Mouse (Mus musculus) heart, embryonic 11.5 days (tissue): ENCODE results near the gene Bag5. TPM values are rescaled to one million over a fixed set of nuclear protein-coding genes. Genes with fewer than 3 reads are reported as not detected.

Experiments
- ATAC-seq: fragments of 200-750 bp; cut with Nextera tagmentation; replicated peaks from 2 replicates; pipeline ENCODE4 v1.8.0; 2017; ENCODE audit warnings: moderate library complexity; ENCODE audit not compliant: insufficient number of reproducible peaks, low FRiP score, low TSS enrichment
- H3K27ac ChIP-seq: fragments of 300-500 bp; sonication (generic); 2 replicates; pipeline ENCODE4 v1.5.1; 2014; ENCODE audit warnings: mild to moderate bottlenecking, low read depth, low read length
- H3K27me3 ChIP-seq: fragments of 300-500 bp; sonication (generic); 2 replicates; pipeline ENCODE4 v1.6.1; 2014; ENCODE audit warnings: mild to moderate bottlenecking, low read length, mixed read lengths; ENCODE audit not compliant: control insufficient read depth, insufficient read depth
- H3K36me3 ChIP-seq: fragments of 300-500 bp; sonication (generic); 2 replicates; pipeline ENCODE4 v1.6.1; 2014; ENCODE audit warnings: mild to moderate bottlenecking, low read length, moderate library complexity, mixed read lengths; ENCODE audit not compliant: control insufficient read depth, insufficient read depth
- H3K4me1 ChIP-seq: fragments of 300-500 bp; sonication (generic); 2 replicates; pipeline ENCODE4 v1.6.1; 2014; ENCODE audit warnings: low read length; ENCODE audit not compliant: control insufficient read depth, insufficient read depth
- H3K4me2 ChIP-seq: fragments of 300-500 bp; sonication (generic); 2 replicates; pipeline ENCODE4 v1.6.1; 2014; ENCODE audit warnings: mild to moderate bottlenecking, moderate library complexity
- H3K4me3 ChIP-seq: fragments of 300-500 bp; sonication (generic); 2 replicates; pipeline ENCODE4 v1.5.1; 2014; ENCODE audit warnings: low read depth, low read length
- H3K9ac ChIP-seq: fragments of 300-500 bp; sonication (generic); 2 replicates; pipeline ENCODE4 v1.6.1; 2014; ENCODE audit warnings: mild to moderate bottlenecking, low read depth, low read length, moderate library complexity
- H3K9me3 ChIP-seq: fragments of 300-500 bp; sonication (generic); replicated peaks from 2 replicates; pipeline ENCODE4 v1.6.1; 2016; ENCODE audit warnings: low read length; ENCODE audit not compliant: control insufficient read depth
- WGBS: fragments of 180-500 bp; shearing (Covaris S2); extraction: QIAGEN DNeasy Blood & Tissue Kit; methylation state at CpG from one replicate; pipeline ENCODE4 v1.1.7; 2014; ENCODE audit not compliant: insufficient replicate concordance; 5-methylcytosine and 5-hydroxymethylcytosine counted together
- polyA plus RNA-seq: library from polyadenylated mRNA; unstranded; fragments of >200 nt; fragmentation: Nextera tagmentation; extraction: Ambion mirVana; gene quantifications from 2 replicates; pipeline ENCODE4 v1.2.1, GENCODE M21; 2014

The Bag5 gene
- polyA plus RNA-seq: 41.8 and 42.8 TPM in 2 replicates

- Histone ChIP-seq H3K4me2 (peak within 1 kb of the TSS; percentile 80), H3K9me3 (no peaks in the 10 kb centered on the region), H3K27me3 (no peaks in the 10 kb centered on the region), H3K4me1 (peaks cover 13% of the 10 kb centered on the region; the same call in 1 of the 2 replicates), H3K4me3 (peak within 1 kb of the TSS; percentile 100), H3K27ac (peak within 1 kb of the TSS; percentile 70), H3K9ac (peak within 1 kb of the TSS; percentile 91), H3K36me3 (peaks cover 16% of the 10 kb centered on the region)
- ATAC-seq: peak; percentile 88
- WGBS: under 1% methylated on average over 76 of the region's 86 CpGs
Observed at GRCm38 (mm10) chr12:111713004-111713651, at the start of gene Bag5, which contains the start of gene Apopt1. Gene Bag5 (minus strand): TSS chr12:111713257. Gene Apopt1 (plus strand): TSS chr12:111713261.

- no peaks in the 10 kb centered on the region for H3K9me3 ChIP-seq
- 78% methylated on average over 7 of the region's 7 CpGs for WGBS
- no peak overlapping the region for H3K9ac ChIP-seq
- H3K4me1 ChIP-seq: peaks cover 19% of the 10 kb centered on the region
- no peak for ATAC-seq
- H3K4me3 ChIP-seq: peak overlapping the region; percentile 95; the same call in 1 of the 2 replicates
- peak overlapping the region; percentile 99 for H3K4me2 ChIP-seq
- H3K27ac ChIP-seq: no peak overlapping the region
- H3K27me3 ChIP-seq: no peaks in the 10 kb centered on the region
- no peaks in the 10 kb centered on the region for H3K36me3 ChIP-seq
Observed at GRCm38 (mm10) chr12:111760306-111760908, 47.4 kb upstream of the Bag5 start.

- peak; percentile 42 for ATAC-seq
- WGBS: 2% methylated on average over 35 of the region's 35 CpGs
- Histone ChIP-seq H3K4me3 (peak overlapping the region; percentile 95), H3K4me1 (peaks cover 19% of the 10 kb centered on the region), H3K27me3 (no peaks in the 10 kb centered on the region), H3K36me3 (no peaks in the 10 kb centered on the region), H3K4me2 (peak overlapping the region; percentile 99), H3K9me3 (no peaks in the 10 kb centered on the region), H3K9ac (peak overlapping the region; percentile 93), H3K27ac (peak overlapping the region; percentile 82)
Observed at GRCm38 (mm10) chr12:111759176-111760061, 46.4 kb upstream of the Bag5 start.

- peak; percentile 68 for ATAC-seq
- Histone ChIP-seq H3K4me1 (peaks cover 19% of the 10 kb centered on the region), H3K27ac (peak within 1 kb of the TSS; percentile 82), H3K36me3 (no peaks in the 10 kb centered on the region), H3K4me2 (peak within 1 kb of the TSS; percentile 99), H3K4me3 (peak within 1 kb of the TSS; percentile 95), H3K9me3 (no peaks in the 10 kb centered on the region), H3K9ac (peak within 1 kb of the TSS; percentile 93), H3K27me3 (no peaks in the 10 kb centered on the region)
- WGBS: under 1% methylated on average over 84 of the region's 85 CpGs
Observed at GRCm38 (mm10) chr12:111758381-111759175, 45.5 kb upstream of the Bag5 start, which contains the start of gene Klc1. Gene Klc1 (plus strand): TSS chr12:111758849.

DNA sequence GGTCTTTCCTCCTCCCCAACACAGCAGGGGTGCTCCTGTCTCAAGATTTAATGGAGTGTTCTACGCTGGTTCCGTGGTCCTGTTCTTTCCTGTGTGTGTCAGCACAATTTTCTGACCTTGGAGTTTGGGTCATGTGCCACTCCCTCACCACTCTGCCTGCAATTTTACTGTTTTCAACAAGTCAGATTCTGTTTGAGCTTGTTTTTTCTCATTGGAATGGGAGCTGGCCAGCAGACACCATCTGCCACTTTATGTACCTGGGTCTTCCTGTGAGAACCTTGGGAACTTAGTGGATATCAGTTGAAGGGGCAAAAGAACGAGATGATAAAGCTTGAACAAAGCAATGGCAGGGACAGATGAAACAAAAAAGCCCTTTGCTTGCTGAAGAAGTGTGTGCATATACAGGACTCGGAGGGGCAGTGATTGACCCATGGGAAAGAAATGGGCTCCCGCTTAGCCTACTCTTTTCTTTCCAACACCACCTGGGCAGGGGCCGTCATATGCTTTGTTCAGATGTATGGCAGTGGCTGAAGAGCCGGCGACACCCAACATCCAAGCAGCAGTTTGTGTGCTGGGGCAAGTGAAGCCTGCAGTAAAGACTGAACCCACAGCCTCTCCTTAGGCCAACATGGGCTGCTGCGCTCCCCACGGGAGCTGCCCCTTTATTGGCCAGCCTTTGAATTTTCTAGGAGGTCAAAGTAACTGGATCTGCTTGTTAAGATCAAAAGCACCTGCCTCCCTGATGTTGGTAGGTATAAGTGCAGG lies 44.7 kb upstream of the Bag5 start:
- Histone ChIP-seq H3K4me1 (peaks cover 19% of the 10 kb centered on the region), H3K27ac (no peak overlapping the region), H3K27me3 (no peaks in the 10 kb centered on the region)

GRCm38 (mm10) chr12:111756698-111757082 lies 43.6 kb upstream of the Bag5 start:
- no peak for ATAC-seq
- Histone ChIP-seq H3K27ac (no peak overlapping the region), H3K4me1 (peaks cover 19% of the 10 kb centered on the region), H3K27me3 (no peaks in the 10 kb centered on the region), H3K36me3 (no peaks in the 10 kb centered on the region), H3K9ac (no peak overlapping the region), H3K4me3 (no peak overlapping the region), H3K4me2 (no peak overlapping the region), H3K9me3 (no peaks in the 10 kb centered on the region)
- WGBS: 22% methylated on average over 5 of the region's 5 CpGs

More for the DNA sequence above, 44.7 kb upstream of the Bag5 start:
- Histone ChIP-seq H3K9me3 (no peaks in the 10 kb centered on the region), H3K36me3 (no peaks in the 10 kb centered on the region), H3K9ac (peak overlapping the region; percentile 93), H3K4me2 (peak overlapping the region; percentile 99), H3K4me3 (peak overlapping the region; percentile 95)
- 51% methylated on average over 10 of the region's 10 CpGs for WGBS
- no peak for ATAC-seq

DNA sequence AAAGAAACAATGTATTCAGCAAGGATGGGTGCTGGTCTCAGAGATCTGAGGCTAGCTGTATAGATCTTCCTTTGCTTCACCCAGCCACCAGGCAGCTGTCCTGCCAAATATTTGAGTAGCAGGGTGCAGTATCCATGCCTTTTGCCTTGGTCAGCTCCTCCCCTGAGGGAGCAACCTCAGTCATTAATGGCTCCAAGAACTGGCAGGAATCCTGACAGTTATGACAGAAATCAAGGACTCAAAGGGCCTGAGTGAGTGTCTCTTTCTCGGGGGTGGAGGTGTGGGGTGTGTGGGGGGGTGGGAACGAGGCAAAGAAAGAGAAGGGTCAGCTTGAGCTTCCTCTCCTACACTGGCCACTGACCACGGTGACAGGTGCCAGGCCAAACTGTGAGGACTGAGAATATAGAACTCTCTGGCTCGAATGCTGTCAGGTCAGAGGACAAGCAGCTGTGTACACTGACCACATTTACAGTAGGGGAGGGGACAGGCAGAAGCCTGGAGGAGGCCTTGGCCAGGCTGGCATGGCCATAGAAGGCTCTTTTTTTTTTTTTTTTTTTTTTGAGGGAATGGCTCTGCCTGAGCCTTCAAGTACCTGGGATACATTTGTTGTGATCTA lies 43.1 kb upstream of the Bag5 start:
- no peak overlapping the region for H3K4me2 ChIP-seq
- 65% methylated on average over 4 of the region's 4 CpGs for WGBS
- no peak for ATAC-seq
- H3K4me1 ChIP-seq: peaks cover 19% of the 10 kb centered on the region
- H3K9ac ChIP-seq: no peak overlapping the region
- H3K9me3 ChIP-seq: no peaks in the 10 kb centered on the region
- no peaks in the 10 kb centered on the region for H3K36me3 ChIP-seq
- H3K27me3 ChIP-seq: no peaks in the 10 kb centered on the region
- no peak overlapping the region for H3K27ac ChIP-seq
- no peak overlapping the region for H3K4me3 ChIP-seq
